Mouse (Mus musculus) heart, embryonic 14.5 days (tissue): ENCODE results near the gene Lrrc15. TPM values are rescaled to one million over a fixed set of nuclear protein-coding genes. Genes with fewer than 3 reads are reported as not detected.

Source experiments
- ATAC-seq: fragments of 200-750 bp; cut with Nextera tagmentation; 2 replicates; pipeline ENCODE4 v1.8.0; 2017; ENCODE audit warnings: low read depth, moderate TSS enrichment; ENCODE audit not compliant: insufficient number of reproducible peaks, insufficient read depth, low FRiP score
- H3K27ac ChIP-seq, 2 experiments: fragments of 200-500 bp in 1 of 2; fragments of 300-500 bp in 1 of 2; sonication (generic) in 1 of 2; replicated peaks in 1 of 2; 2 replicates each; pipeline ENCODE4 v1.5.1; 2012 to 2014; ENCODE audit warnings: low read depth in 2 of 2, low read length in 2 of 2, control low read depth in 1 of 2, mild to moderate bottlenecking in 1 of 2, mixed read lengths in 1 of 2; ENCODE audit not compliant: control insufficient read depth in 1 of 2, insufficient read depth in 1 of 2
- H3K27me3 ChIP-seq: fragments of 300-500 bp; sonication (generic); 2 replicates; pipeline ENCODE4 v1.6.1; 2014; ENCODE audit warnings: mild to moderate bottlenecking, low read length, control low read depth; ENCODE audit not compliant: control insufficient read depth, insufficient read depth
- H3K36me3 ChIP-seq: fragments of 300-500 bp; sonication (generic); 2 replicates; pipeline ENCODE4 v1.6.1; 2014; ENCODE audit warnings: mild to moderate bottlenecking, control low read depth, low read length, mixed read lengths; ENCODE audit not compliant: control insufficient read depth, insufficient read depth
- H3K4me1 ChIP-seq, 2 experiments: fragments of 200-500 bp in 1 of 2; fragments of 300-500 bp in 1 of 2; sonication (generic) in 1 of 2; 2 replicates each; pipeline ENCODE4 v1.6.1; 2012 to 2014; ENCODE audit warnings: low read length in 2 of 2, control low read depth in 1 of 2, mixed read lengths in 1 of 2; ENCODE audit not compliant: control insufficient read depth in 2 of 2, insufficient read depth in 2 of 2
- H3K4me2 ChIP-seq: fragments of 300-500 bp; sonication (generic); 2 replicates; pipeline ENCODE4 v1.6.1; 2014; ENCODE audit warnings: mild to moderate bottlenecking, low read length
- H3K4me3 ChIP-seq, 2 experiments: fragments of 200-500 bp in 1 of 2; fragments of 300-500 bp in 1 of 2; sonication (generic) in 1 of 2; 2 replicates each; pipeline ENCODE4 v1.5.1; 2012 to 2014; ENCODE audit warnings: low read length in 2 of 2, mild to moderate bottlenecking in 2 of 2, control low read depth in 1 of 2, low read depth in 1 of 2, moderate library complexity in 1 of 2; ENCODE audit not compliant: control insufficient read depth in 1 of 2, insufficient read depth in 1 of 2
- H3K9ac ChIP-seq: fragments of 300-500 bp; sonication (generic); 2 replicates; pipeline ENCODE4 v1.6.1; 2014; ENCODE audit warnings: mild to moderate bottlenecking, low read length
- H3K9me3 ChIP-seq: fragments of 300-500 bp; sonication (generic); 2 replicates; pipeline ENCODE4 v1.6.1; 2016; ENCODE audit warnings: low read length, control low read depth; ENCODE audit not compliant: control insufficient read depth
- WGBS: fragments of 180-500 bp; shearing (Covaris S2); extraction: QIAGEN DNeasy Blood & Tissue Kit; methylation state at CpG from one replicate; pipeline ENCODE4 v1.1.7; 2014; 5-methylcytosine and 5-hydroxymethylcytosine counted together
- polyA plus RNA-seq: library from polyadenylated mRNA; unstranded; fragments of >200 nt; fragmentation: Nextera tagmentation; extraction: Ambion mirVana; gene quantifications from 2 replicates; pipeline ENCODE4 v1.2.1, GENCODE M21; 2014

The Lrrc15 gene
- 0.19 and 0.39 TPM in 2 replicates for polyA plus RNA-seq

GRCm38 (mm10) chr16:30282844-30283495 lies at the start of gene Lrrc15:
TSS of gene Lrrc15 (minus strand) at chr16:30283256.
- Histone ChIP-seq H3K27ac (no peak within 1 kb of the TSS), H3K4me2 (peak within 1 kb of the TSS; percentile 63), H3K9me3 (no peaks in the 10 kb centered on the region), H3K36me3 (no peaks in the 10 kb centered on the region), H3K4me1 (peaks cover 2 to 6% of the 10 kb centered on the region in 2 experiments; a peak in 2 of 4 replicates), H3K9ac (no peak within 1 kb of the TSS; the same call in 1 of the 2 replicates), H3K27me3 (peaks cover 39% of the 10 kb centered on the region), H3K4me3 (peak within 1 kb of the TSS; percentile 14 to 25; a peak in 2 of 4 replicates)
- ATAC-seq = no peak
- 8% methylated on average over 34 of the region's 34 CpGs for WGBS

GRCm38 (mm10) chr16:30314236-30314635 lies 31.2 kb upstream of the Lrrc15 start:
- no peak overlapping the region for H3K9ac ChIP-seq
- peaks cover 16% of the 10 kb centered on the region for H3K36me3 ChIP-seq
- H3K27ac ChIP-seq = no peak overlapping the region
- H3K27me3 ChIP-seq = peaks cover 29% of the 10 kb centered on the region
- no peak overlapping the region for H3K4me3 ChIP-seq
- no peaks in the 10 kb centered on the region for H3K9me3 ChIP-seq
- no peak for ATAC-seq
- H3K4me2 ChIP-seq = no peak overlapping the region
- H3K4me1 ChIP-seq = peaks cover 2 to 6% of the 10 kb centered on the region in 2 experiments; a peak in 2 of 4 replicates

- H3K36me3 ChIP-seq = peaks cover 10% of the 10 kb centered on the region; the same call in 1 of the 2 replicates
- ATAC-seq = no peak
- H3K9me3 ChIP-seq = no peaks in the 10 kb centered on the region
- H3K4me3 ChIP-seq = peak within 1 kb of the TSS; percentile 56 to 67
- no peak within 1 kb of the TSS for H3K27ac ChIP-seq
- H3K4me2 ChIP-seq = peak within 1 kb of the TSS; percentile 100
- H3K27me3 ChIP-seq = peaks cover 64% of the 10 kb centered on the region
- H3K9ac ChIP-seq = no peak within 1 kb of the TSS
- H3K4me1 ChIP-seq = peaks cover 2 to 18% of the 10 kb centered on the region in 2 experiments; a peak in 3 of 4 replicates
Observed at GRCm38 (mm10) chr16:30310647-30311046, 27.6 kb upstream of the Lrrc15 start, which contains the start of gene Gp5. TSS of gene Gp5 (minus strand) at chr16:30310779.

GRCm38 (mm10) chr16:30310171-30310515 lies 27.1 kb upstream of the Lrrc15 start:
- Histone ChIP-seq H3K4me3 (no peak overlapping the region), H3K27me3 (peaks cover 67% of the 10 kb centered on the region), H3K9ac (no peak overlapping the region), H3K36me3 (peaks cover 6% of the 10 kb centered on the region; the same call in 1 of the 2 replicates), H3K27ac (no peak overlapping the region), H3K4me1 (peaks cover 2 to 18% of the 10 kb centered on the region in 2 experiments; a peak in 3 of 4 replicates), H3K4me2 (no peak overlapping the region), H3K9me3 (no peaks in the 10 kb centered on the region)
- ATAC-seq = no peak
- 62% methylated on average over 8 of the region's 8 CpGs for WGBS

GRCm38 (mm10) chr16:30309395-30310170 lies 26.5 kb upstream of the Lrrc15 start:
- H3K9me3 ChIP-seq = no peaks in the 10 kb centered on the region
- no peak overlapping the region for H3K9ac ChIP-seq
- peaks cover under 1% of the 10 kb centered on the region; the same call in 1 of the 2 replicates for H3K36me3 ChIP-seq
- H3K4me2 ChIP-seq = peak overlapping the region; percentile 100
- WGBS = 5% methylated on average over 34 of the region's 34 CpGs
- no peak overlapping the region for H3K27ac ChIP-seq
- ATAC-seq = no peak
- H3K4me1 ChIP-seq = peaks cover 2 to 18% of the 10 kb centered on the region in 2 experiments; a peak in 3 of 4 replicates
- peak overlapping the region; percentile 56 to 67 for H3K4me3 ChIP-seq
- peaks cover 70% of the 10 kb centered on the region for H3K27me3 ChIP-seq

- under 1% methylated on average over 72 of the region's 72 CpGs for WGBS
- H3K27me3 ChIP-seq = peaks cover 70% of the 10 kb centered on the region
- H3K27ac ChIP-seq = no peak overlapping the region
- ATAC-seq = no peak
- H3K36me3 ChIP-seq = no peaks in the 10 kb centered on the region
- H3K9ac ChIP-seq = peak overlapping the region; percentile 66
- peak overlapping the region; percentile 56 to 67 for H3K4me3 ChIP-seq
- peak overlapping the region; percentile 100 for H3K4me2 ChIP-seq
- H3K9me3 ChIP-seq = no peaks in the 10 kb centered on the region
- peaks cover 2 to 18% of the 10 kb centered on the region in 2 experiments; a peak in 3 of 4 replicates for H3K4me1 ChIP-seq
Observed at GRCm38 (mm10) chr16:30308616-30309394, 25.7 kb upstream of the Lrrc15 start.

GRCm38 (mm10) chr16:30307961-30308615 lies 25.0 kb upstream of the Lrrc15 start:
- Histone ChIP-seq H3K36me3 (no peaks in the 10 kb centered on the region), H3K9me3 (no peaks in the 10 kb centered on the region), H3K27me3 (peaks cover 70% of the 10 kb centered on the region), H3K4me1 (peaks cover 2 to 18% of the 10 kb centered on the region in 2 experiments; a peak in 3 of 4 replicates), H3K27ac (no peak overlapping the region), H3K4me2 (peak overlapping the region; percentile 100), H3K4me3 (peak overlapping the region; percentile 56 to 67), H3K9ac (peak overlapping the region; percentile 66)
- no peak; the same call in 1 of the 2 replicates for ATAC-seq
- WGBS = 15% methylated on average over 29 of the region's 29 CpGs
